Mouse (Mus musculus) ES-Bruce4 (cell line): ENCODE results near the gene Enkur. TPM values are rescaled to one million over a fixed set of nuclear protein-coding genes. Genes with fewer than 3 reads are reported as not detected.
A peak's percentile ranks its signal among the peaks of the same experiment; 100 is the strongest.

Source experiments
- H3K27ac ChIP-seq: 2 replicates; pipeline ENCODE4 v1.5.1; 2012; ENCODE audit warnings: low read length, inconsistent platforms; ENCODE audit not compliant: insufficient read depth
- H3K27me3 ChIP-seq: 2 replicates; pipeline ENCODE4 v1.6.1; 2012; ENCODE audit warnings: mild to moderate bottlenecking, low read length, inconsistent platforms; ENCODE audit not compliant: control insufficient read depth, poor library complexity, insufficient read depth, severe bottlenecking
- H3K36me3 ChIP-seq: 2 replicates; pipeline ENCODE4 v1.6.1; 2012; ENCODE audit warnings: inconsistent platforms, mild to moderate bottlenecking, low read length, moderate library complexity; ENCODE audit not compliant: control insufficient read depth, poor library complexity, insufficient read depth, severe bottlenecking
- H3K4me1 ChIP-seq: one replicate; pipeline ENCODE4 v1.8.1; 2011; ENCODE audit warnings: low read length; ENCODE audit not compliant: control insufficient read depth, insufficient read depth
- H3K4me3 ChIP-seq: 2 replicates; pipeline ENCODE4 v1.5.1; 2011; ENCODE audit warnings: low read depth, mild to moderate bottlenecking, low read length
- H3K9ac ChIP-seq: 2 replicates; pipeline ENCODE4 v1.6.1; 2012; ENCODE audit warnings: low read depth, mild to moderate bottlenecking, inconsistent platforms; ENCODE audit not compliant: poor library complexity, severe bottlenecking
- H3K9me3 ChIP-seq: replicated peaks from 2 replicates; pipeline ENCODE4 v1.6.1; 2012; ENCODE audit warnings: mild to moderate bottlenecking, low read length, inconsistent platforms; ENCODE audit not compliant: control insufficient read depth, poor library complexity, insufficient read depth, severe bottlenecking
- CTCF ChIP-seq: IDR thresholded peaks from one replicate; pipeline ENCODE4 v1.8.1; 2011; ENCODE audit warnings: low read depth, low read length
- EP300 ChIP-seq: IDR thresholded peaks from 2 replicates; pipeline ENCODE4 v1.6.1; 2011; ENCODE audit warnings: low read depth, low read length; ENCODE audit not compliant: insufficient read depth
- POLR2A ChIP-seq: IDR thresholded peaks from one replicate; pipeline ENCODE4 v1.8.1; 2011; ENCODE audit warnings: low read length; ENCODE audit not compliant: insufficient read depth
- polyA plus RNA-seq: library from polyadenylated mRNA; stranded (reverse); fragments of >200 nt; gene quantifications from 2 replicates; pipeline ENCODE4 v1.2.4, GENCODE M21; 2011; ENCODE audit warnings: low read depth; ENCODE audit not compliant: missing spikeins, insufficient read depth, insufficient read length

The Enkur gene
- polyA plus RNA-seq, 1 experiment = 3.2 TPM

DNA sequence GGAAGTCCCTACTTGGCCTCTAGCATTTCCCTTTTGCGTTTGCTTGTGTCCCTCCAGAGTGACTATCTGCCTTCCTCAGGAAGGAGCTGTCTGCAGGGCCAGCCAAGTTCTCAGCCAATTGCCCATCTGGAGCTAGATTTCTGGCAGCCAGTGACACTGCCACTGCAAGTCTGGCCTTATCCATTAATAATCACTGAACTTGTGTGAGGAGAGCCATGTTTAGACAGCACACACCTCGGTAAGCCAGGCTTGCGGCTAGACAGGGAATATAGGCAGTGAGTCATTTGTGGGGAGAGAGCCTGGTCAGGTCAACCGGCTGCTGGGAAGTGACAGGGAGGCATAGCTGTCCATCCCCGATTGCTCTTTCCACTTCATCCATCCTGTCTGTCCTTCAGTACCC lies 31.7 kb upstream of the Enkur start:
- Histone ChIP-seq H3K9me3 (no peaks in the 10 kb centered on the region), H3K4me3 (no peak overlapping the region), H3K4me1 (no peaks in the 10 kb centered on the region), H3K36me3 (no peaks in the 10 kb centered on the region), H3K27me3 (no peaks in the 10 kb centered on the region), H3K9ac (no peak overlapping the region), H3K27ac (no peak overlapping the region)
- TF ChIP-seq POLR2A (no peak), CTCF (no peak), EP300 (no peak)

DNA sequence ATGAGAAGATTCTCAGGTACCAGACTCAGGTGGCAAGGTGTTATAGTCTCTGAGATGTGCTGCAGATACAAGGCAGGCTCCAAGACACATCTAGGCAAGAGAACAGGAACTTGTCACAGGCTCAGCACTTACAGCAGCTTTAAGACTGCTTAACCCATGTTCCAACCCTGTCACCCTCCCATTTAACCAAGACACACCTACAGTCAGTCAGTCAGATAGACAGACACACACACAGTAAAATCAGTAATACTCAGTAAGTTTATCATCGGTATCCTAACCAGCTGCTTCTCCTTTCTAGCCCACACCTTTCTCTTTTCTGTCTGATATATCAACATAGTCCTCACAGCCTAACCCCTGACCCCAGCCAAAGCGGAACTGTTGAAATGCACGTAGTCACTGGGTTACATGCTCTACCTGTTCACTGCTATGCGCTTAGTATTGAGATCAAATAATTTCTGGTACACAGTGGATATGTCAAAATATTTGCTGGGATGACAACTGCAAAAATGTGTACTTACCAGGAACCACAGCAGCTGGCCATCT lies 30.8 kb upstream of the Enkur start:
- TF ChIP-seq EP300 = no peak
- no peak for TF ChIP-seq CTCF
- no peak for TF ChIP-seq POLR2A
- no peaks in the 10 kb centered on the region for H3K27me3 ChIP-seq
- no peaks in the 10 kb centered on the region for H3K4me1 ChIP-seq
- H3K27ac ChIP-seq = no peak overlapping the region
- H3K9me3 ChIP-seq = no peaks in the 10 kb centered on the region
- H3K36me3 ChIP-seq = no peaks in the 10 kb centered on the region
- H3K4me3 ChIP-seq = no peak overlapping the region
- no peak overlapping the region for H3K9ac ChIP-seq

DNA sequence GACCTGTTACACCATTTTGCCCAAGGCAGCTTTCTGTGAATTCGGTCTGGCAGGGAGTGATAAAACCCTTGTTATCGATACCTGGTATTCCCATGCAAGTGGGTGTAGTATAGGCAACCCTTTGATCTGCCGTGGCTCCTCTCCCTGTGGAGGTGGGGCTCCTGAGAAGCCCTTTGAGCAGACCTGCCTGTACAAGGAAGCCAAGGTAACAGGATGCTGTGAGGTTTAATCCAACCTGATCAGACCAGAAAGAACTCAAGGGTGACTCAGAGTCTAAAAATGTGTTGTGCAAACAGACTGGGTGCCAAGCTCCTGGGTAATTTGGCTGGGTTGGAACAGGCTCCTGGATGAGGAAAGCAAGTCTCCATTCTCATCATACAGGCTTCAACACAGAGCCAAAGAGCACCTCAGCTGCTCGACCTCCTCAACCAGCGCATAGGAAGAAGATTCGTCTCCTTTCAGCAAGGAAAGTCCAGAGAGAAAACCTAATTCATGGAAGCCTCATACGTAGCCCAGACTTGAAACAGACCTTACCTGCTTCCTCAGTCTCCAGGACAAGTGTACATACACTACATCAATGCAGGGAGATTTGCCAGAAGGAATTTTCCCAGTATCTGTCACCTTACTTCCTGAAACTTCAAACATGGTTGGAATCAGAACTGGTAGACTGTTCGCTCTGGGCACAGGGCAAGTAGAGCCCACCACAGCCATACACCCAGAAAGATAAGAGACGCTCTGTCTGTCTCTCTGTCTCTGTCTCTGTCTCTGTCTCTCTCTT lies 29.9 kb upstream of the Enkur start:
- no peak overlapping the region for H3K27ac ChIP-seq
- H3K9me3 ChIP-seq = no peaks in the 10 kb centered on the region
- H3K4me1 ChIP-seq = no peaks in the 10 kb centered on the region
- no peaks in the 10 kb centered on the region for H3K27me3 ChIP-seq
- no peak overlapping the region for H3K9ac ChIP-seq
- no peaks in the 10 kb centered on the region for H3K36me3 ChIP-seq
- H3K4me3 ChIP-seq = no peak overlapping the region
- no peak for TF ChIP-seq POLR2A
- TF ChIP-seq EP300 = no peak
- TF ChIP-seq CTCF = no peak

DNA sequence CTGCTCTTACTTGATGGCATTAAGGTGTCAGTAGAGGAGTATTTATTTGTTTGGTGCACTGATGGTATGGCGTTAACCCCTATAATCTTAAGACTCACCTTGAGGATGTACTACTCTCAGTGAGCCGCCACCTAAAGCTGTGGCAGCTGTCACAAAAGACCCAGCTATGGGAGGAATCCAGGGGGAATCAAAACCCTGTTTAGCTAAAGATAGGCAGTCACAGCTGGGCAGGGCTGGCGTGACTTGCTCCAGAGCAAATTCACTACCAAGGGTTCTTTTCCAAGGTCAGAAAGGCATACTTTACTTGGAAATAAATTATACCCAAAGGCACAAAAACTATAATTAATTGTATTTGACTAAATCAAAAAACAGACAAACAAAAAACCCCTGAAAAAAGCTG lies 26.0 kb upstream of the Enkur start:
- no peaks in the 10 kb centered on the region for H3K36me3 ChIP-seq
- H3K27ac ChIP-seq = no peak overlapping the region
- H3K9ac ChIP-seq = no peak overlapping the region
- 0 out of 2 replicates have a peak, but pooled peaks cover under 1% of the 10 kb centered on the region for H3K9me3 ChIP-seq
- H3K27me3 ChIP-seq = no peaks in the 10 kb centered on the region
- no peak overlapping the region for H3K4me3 ChIP-seq
- H3K4me1 ChIP-seq = no peaks in the 10 kb centered on the region
- TF ChIP-seq CTCF (no peak), POLR2A (no peak), EP300 (no peak)

DNA sequence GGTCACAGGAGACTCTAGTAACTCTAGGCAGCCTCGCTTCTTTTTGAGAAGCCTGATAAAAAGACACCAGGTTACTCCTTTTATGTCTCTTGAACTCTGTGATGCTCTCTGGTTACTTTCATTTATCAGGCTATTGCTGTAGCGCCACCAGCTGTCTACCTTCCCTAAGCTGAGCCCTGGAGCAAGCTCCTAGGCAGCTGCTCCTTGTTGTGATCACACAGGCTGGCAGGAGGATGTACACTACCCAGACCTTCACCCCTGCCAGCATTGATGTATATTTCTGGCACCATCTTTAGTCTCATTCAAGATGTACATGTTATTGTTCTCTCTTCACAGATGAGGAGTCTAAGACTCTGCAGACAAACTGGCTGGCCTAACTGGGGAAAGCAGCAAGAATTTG lies 25.1 kb upstream of the Enkur start:
- H3K36me3 ChIP-seq = no peaks in the 10 kb centered on the region
- H3K27me3 ChIP-seq = no peaks in the 10 kb centered on the region
- H3K27ac ChIP-seq = no peak overlapping the region
- TF ChIP-seq CTCF (peak; percentile 5), EP300 (no peak), POLR2A (no peak)
- H3K9ac ChIP-seq = no peak overlapping the region
- no peaks in the 10 kb centered on the region for H3K4me1 ChIP-seq
- peaks cover 2% of the 10 kb centered on the region; the same call in 1 of the 2 replicates for H3K9me3 ChIP-seq
- H3K4me3 ChIP-seq = no peak overlapping the region
